Mouse (Mus musculus) lung, adult 2 months (tissue): ENCODE measurements around the gene Klra3.

Source experiments
- CTCF ChIP-seq: fragments of 200-500 bp; IDR thresholded peaks from 2 replicates; pipeline ENCODE4 v1.5.1; 2011; ENCODE audit warnings: mild to moderate bottlenecking, low read length, control low read depth; ENCODE audit not compliant: insufficient read depth
- POLR2A ChIP-seq: fragments of 200-500 bp; IDR thresholded peaks from 2 replicates; pipeline ENCODE4 v1.6.1; 2011; ENCODE audit warnings: low read depth, mild to moderate bottlenecking, control low read depth, low read length, borderline replicate concordance; ENCODE audit errors: extremely low read depth

GRCm38 (mm10) chr6:130385803-130386202 lies 48.4 kb upstream of the Klra3 start:
- TF ChIP-seq POLR2A, result no peak
- TF ChIP-seq CTCF, result no peak
